Mouse (Mus musculus) heart, embryonic 14.5 days (tissue): ENCODE measurements around the gene 9330161L09Rik. TPM values are rescaled to one million over a fixed set of nuclear protein-coding genes. Genes with fewer than 3 reads are reported as not detected.
"Not testable (repeated sequence)": the region's sequence is repeated elsewhere in the genome, so short reads cannot be mapped to it uniquely, and the experiment has no call there.

ENCODE experiments used
- ATAC-seq: fragments of 200-750 bp; cut with Nextera tagmentation; 2 replicates; pipeline ENCODE4 v1.8.0; 2017; ENCODE audit warnings: low read depth, moderate TSS enrichment; ENCODE audit not compliant: insufficient number of reproducible peaks, insufficient read depth, low FRiP score
- H3K27ac ChIP-seq, 2 experiments: fragments of 200-500 bp in 1 of 2; fragments of 300-500 bp in 1 of 2; sonication (generic) in 1 of 2; replicated peaks in 1 of 2; 2 replicates each; pipeline ENCODE4 v1.5.1; 2012 to 2014; ENCODE audit warnings: low read depth in 2 of 2, low read length in 2 of 2, control low read depth in 1 of 2, mild to moderate bottlenecking in 1 of 2, mixed read lengths in 1 of 2; ENCODE audit not compliant: control insufficient read depth in 1 of 2, insufficient read depth in 1 of 2
- H3K27me3 ChIP-seq: fragments of 300-500 bp; sonication (generic); 2 replicates; pipeline ENCODE4 v1.6.1; 2014; ENCODE audit warnings: mild to moderate bottlenecking, low read length, control low read depth; ENCODE audit not compliant: control insufficient read depth, insufficient read depth
- H3K36me3 ChIP-seq: fragments of 300-500 bp; sonication (generic); 2 replicates; pipeline ENCODE4 v1.6.1; 2014; ENCODE audit warnings: mild to moderate bottlenecking, control low read depth, low read length, mixed read lengths; ENCODE audit not compliant: control insufficient read depth, insufficient read depth
- H3K4me1 ChIP-seq, 2 experiments: fragments of 200-500 bp in 1 of 2; fragments of 300-500 bp in 1 of 2; sonication (generic) in 1 of 2; 2 replicates each; pipeline ENCODE4 v1.6.1; 2012 to 2014; ENCODE audit warnings: low read length in 2 of 2, control low read depth in 1 of 2, mixed read lengths in 1 of 2; ENCODE audit not compliant: control insufficient read depth in 2 of 2, insufficient read depth in 2 of 2
- H3K4me2 ChIP-seq: fragments of 300-500 bp; sonication (generic); 2 replicates; pipeline ENCODE4 v1.6.1; 2014; ENCODE audit warnings: mild to moderate bottlenecking, low read length
- H3K4me3 ChIP-seq, 2 experiments: fragments of 200-500 bp in 1 of 2; fragments of 300-500 bp in 1 of 2; sonication (generic) in 1 of 2; 2 replicates each; pipeline ENCODE4 v1.5.1; 2012 to 2014; ENCODE audit warnings: low read length in 2 of 2, mild to moderate bottlenecking in 2 of 2, control low read depth in 1 of 2, low read depth in 1 of 2, moderate library complexity in 1 of 2; ENCODE audit not compliant: control insufficient read depth in 1 of 2, insufficient read depth in 1 of 2
- H3K9ac ChIP-seq: fragments of 300-500 bp; sonication (generic); 2 replicates; pipeline ENCODE4 v1.6.1; 2014; ENCODE audit warnings: mild to moderate bottlenecking, low read length
- H3K9me3 ChIP-seq: fragments of 300-500 bp; sonication (generic); 2 replicates; pipeline ENCODE4 v1.6.1; 2016; ENCODE audit warnings: low read length, control low read depth; ENCODE audit not compliant: control insufficient read depth
- WGBS: fragments of 180-500 bp; shearing (Covaris S2); extraction: QIAGEN DNeasy Blood & Tissue Kit; methylation state at CpG from one replicate; pipeline ENCODE4 v1.1.7; 2014; 5-methylcytosine and 5-hydroxymethylcytosine counted together
- polyA plus RNA-seq: library from polyadenylated mRNA; unstranded; fragments of >200 nt; fragmentation: Nextera tagmentation; extraction: Ambion mirVana; gene quantifications from 2 replicates; pipeline ENCODE4 v1.2.1, GENCODE M21; 2014

9330161L09Rik gene
- 0.68 and 1.0 TPM in 2 replicates for polyA plus RNA-seq

- no peaks in the 10 kb centered on the region for H3K27me3 ChIP-seq
- H3K9me3 ChIP-seq, result no peaks in the 10 kb centered on the region
- H3K4me2 ChIP-seq, result no peak within 1 kb of the TSS
- no peak within 1 kb of the TSS for H3K27ac ChIP-seq
- H3K9ac ChIP-seq, result no peak within 1 kb of the TSS
- no peaks in the 10 kb centered on the region for H3K4me1 ChIP-seq
- ATAC-seq, result no peak
- no peak within 1 kb of the TSS for H3K4me3 ChIP-seq
- WGBS, result 84% methylated on average over 4 of the region's 4 CpGs
- H3K36me3 ChIP-seq, result peaks cover 96% of the 10 kb centered on the region
Observed at GRCm38 (mm10) chr12:103407720-103408119, at the start of gene 9330161L09Rik. TSS of gene 9330161L09Rik (minus strand) at chr12:103407820.

GRCm38 (mm10) chr12:103457140-103457539 is 49.5 kb upstream of the 9330161L09Rik start, which contains the start of gene Ifi27l2b:
TSS of gene Ifi27l2b (minus strand) at chr12:103457223.
- Histone ChIP-seq H3K4me3 (no peak within 1 kb of the TSS), H3K9me3 (no peaks in the 10 kb centered on the region), H3K9ac (no peak within 1 kb of the TSS), H3K36me3 (no peaks in the 10 kb centered on the region), H3K4me2 (no peak within 1 kb of the TSS), H3K4me1 (no peaks in the 10 kb centered on the region), H3K27me3 (no peaks in the 10 kb centered on the region), H3K27ac (no peak within 1 kb of the TSS)
- WGBS, result 39% methylated on average over 3 of the region's 3 CpGs
- ATAC-seq, result no peak

- not testable (repeated sequence) for H3K27me3 ChIP-seq, H3K4me2 ChIP-seq, H3K4me1 ChIP-seq, H3K4me3 ChIP-seq, H3K9ac ChIP-seq, H3K27ac ChIP-seq, ATAC-seq, H3K9me3 ChIP-seq, H3K36me3 ChIP-seq
- WGBS, result no CpG with 5 or more reads among the region's 1 CpGs
Observed at GRCm38 (mm10) chr12:103456727-103457126, 49.1 kb upstream of the 9330161L09Rik start.

- Histone ChIP-seq H3K4me3 (no peak overlapping the region), H3K27me3 (no peaks in the 10 kb centered on the region), H3K27ac (no peak overlapping the region), H3K36me3 (no peaks in the 10 kb centered on the region), H3K9ac (no peak overlapping the region), H3K4me1 (no peaks in the 10 kb centered on the region), H3K4me2 (no peak overlapping the region), H3K9me3 (no peaks in the 10 kb centered on the region)
- ATAC-seq, result no peak
Observed at GRCm38 (mm10) chr12:103453361-103453760, 45.7 kb upstream of the 9330161L09Rik start.

GRCm38 (mm10) chr12:103445060-103445459 is 37.4 kb upstream of the 9330161L09Rik start:
- Histone ChIP-seq H3K27ac (no peak overlapping the region), H3K9me3 (no peaks in the 10 kb centered on the region), H3K36me3 (no peaks in the 10 kb centered on the region), H3K9ac (no peak overlapping the region), H3K4me1 (no peaks in the 10 kb centered on the region), H3K4me3 (no peak overlapping the region), H3K27me3 (no peaks in the 10 kb centered on the region), H3K4me2 (no peak overlapping the region)
- ATAC-seq, result no peak
- 80% methylated on average over 3 of the region's 3 CpGs for WGBS

- H3K9me3 ChIP-seq, H3K4me3 ChIP-seq, ATAC-seq, H3K27ac ChIP-seq, H3K36me3 ChIP-seq, H3K27me3 ChIP-seq, H3K4me1 ChIP-seq, H3K9ac ChIP-seq, H3K4me2 ChIP-seq: not testable (repeated sequence)
- WGBS, result 31% methylated on average over 6 of the region's 7 CpGs
Observed at GRCm38 (mm10) chr12:103444261-103444660, 36.6 kb upstream of the 9330161L09Rik start.

GRCm38 (mm10) chr12:103443524-103443923 is 35.9 kb upstream of the 9330161L09Rik start, which contains the start of gene Ifi27l2a:
TSS of gene Ifi27l2a (minus strand) at chr12:103443680.
- Histone ChIP-seq H3K27ac (no peak within 1 kb of the TSS), H3K4me3 (no peak within 1 kb of the TSS)
- 45% methylated on average over 3 of the region's 3 CpGs for WGBS

GRCm38 (mm10) chr12:103437601-103438000 is 30.0 kb upstream of the 9330161L09Rik start:
- Histone ChIP-seq H3K27ac (no peak overlapping the region), H3K4me2 (no peak overlapping the region), H3K27me3 (no peaks in the 10 kb centered on the region), H3K4me3 (no peak overlapping the region), H3K4me1 (no peaks in the 10 kb centered on the region), H3K9ac (no peak overlapping the region), H3K9me3 (no peaks in the 10 kb centered on the region), H3K36me3 (no peaks in the 10 kb centered on the region)
- ATAC-seq, result no peak
- WGBS, result 88% methylated on average over 1 of the region's 1 CpGs

More at GRCm38 (mm10) chr12:103443524-103443923, 35.9 kb upstream of the 9330161L09Rik start, which contains the start of gene Ifi27l2a:
- H3K9ac ChIP-seq, result no peak within 1 kb of the TSS
- no peaks in the 10 kb centered on the region for H3K9me3 ChIP-seq
- ATAC-seq, result no peak
- no peaks in the 10 kb centered on the region for H3K27me3 ChIP-seq
- no peaks in the 10 kb centered on the region for H3K36me3 ChIP-seq
- H3K4me2 ChIP-seq, result no peak within 1 kb of the TSS
- no peaks in the 10 kb centered on the region for H3K4me1 ChIP-seq
